Comparison of ENCODE assay signal across 8 mouse cellular contexts in the genomic region with DNA sequence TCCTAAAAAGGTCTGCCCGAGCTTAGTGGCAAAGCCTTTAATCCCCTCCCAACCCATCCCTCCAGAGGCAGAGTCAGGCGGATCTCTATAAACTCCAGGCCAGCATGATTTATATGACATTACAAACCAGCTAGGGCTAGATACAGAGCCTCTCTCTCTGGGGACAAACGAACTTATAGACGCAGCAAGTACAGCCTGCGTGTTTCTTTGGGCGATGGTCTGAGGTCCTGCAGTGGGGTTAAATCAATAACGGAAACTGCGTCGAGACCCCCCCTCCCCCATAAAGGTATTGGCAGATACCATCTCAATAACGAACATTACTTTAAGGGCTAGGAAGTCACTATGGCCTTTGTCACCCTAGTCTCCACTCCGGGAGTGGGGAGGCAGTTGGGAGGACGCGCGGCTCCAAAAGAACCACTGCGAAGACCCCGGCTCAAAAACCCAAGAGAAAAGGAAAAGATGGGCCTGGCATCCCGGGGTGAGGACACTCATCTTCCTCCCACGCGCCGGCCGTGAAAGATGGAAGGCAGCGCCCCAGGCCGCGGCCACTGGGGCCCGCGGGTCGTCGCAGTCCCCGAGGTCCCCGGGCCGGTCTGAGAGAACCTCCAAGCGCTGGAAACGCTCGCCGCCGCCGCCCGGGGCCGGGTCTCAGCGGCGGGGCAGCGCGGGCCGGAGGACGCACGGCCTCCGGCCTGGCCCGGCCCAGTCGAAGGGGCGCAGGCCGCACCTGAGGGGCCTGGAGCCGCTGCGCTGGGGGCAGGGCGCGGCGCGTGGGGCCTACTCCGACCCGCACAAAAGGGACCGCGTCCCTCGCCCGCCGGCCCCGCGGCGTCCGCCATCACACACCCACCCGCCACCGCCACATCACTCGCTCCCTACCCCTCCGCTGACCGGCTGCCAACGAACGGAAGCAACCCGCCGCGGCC. TPM values are rescaled to one million over a fixed set of nuclear protein-coding genes. Genes with fewer than 3 reads are reported as not detected.
A peak's percentile ranks its signal among the peaks of the same experiment; 100 is the strongest.
DNase-seq lines count a peak whose midpoint lies in the region; ATAC-seq lines count a peak whose summit lies in the region.

No protein-coding gene starts in this region.

- peak overlapping the region; percentile 97 for H3K9ac ChIP-seq in forebrain, embryonic 13.5 days
- H3K9ac ChIP-seq in stomach, embryonic 15.5 days = peak overlapping the region; percentile 99

- peaks cover 38% of the 10 kb centered on the region for H3K36me3 ChIP-seq in forebrain, embryonic 13.5 days (ENCODE audit: poor library complexity, severe bottlenecking)
- peaks cover 25% of the 10 kb centered on the region; the same call in 1 of the 2 replicates for H3K36me3 ChIP-seq in macrophage (ENCODE audit: inconsistent target)
- H3K36me3 ChIP-seq in stomach, embryonic 15.5 days = peaks cover 29% of the 10 kb centered on the region

- WGBS in forebrain, embryonic 13.5 days = 1% methylated on average over 57 of the region's 78 CpGs
- WGBS in macrophage (ENCODE audit: missing documents) = 1% methylated on average over 73 of the region's 78 CpGs
- under 1% methylated on average over 75 of the region's 78 CpGs for WGBS in stomach, embryonic 15.5 days

- H3K27me3 ChIP-seq in forebrain, embryonic 13.5 days = no peaks in the 10 kb centered on the region
- H3K27me3 ChIP-seq in stomach, embryonic 15.5 days (replicated peaks) = no peaks in the 10 kb centered on the region

- DNase-seq in adrenal gland, postnatal 10 days = peak; percentile 14
- DNase-seq in adrenal gland, adult 18-20 months (ENCODE audit: low spot score in 2 of 2) = no peak
- DNase-seq in thymus, adult 18-20 months = peak; percentile 29 to 30
- no peak for DNase-seq in thymus, postnatal 4 days
- DNase-seq in layer of hippocampus, adult 18-20 months (ENCODE audit: low spot score in 2 of 2) = peak; percentile 4 to 37

- H3K27ac ChIP-seq in forebrain, embryonic 13.5 days = peak overlapping the region; percentile 94
- H3K27ac ChIP-seq in macrophage = peak overlapping the region; percentile 33
- peak overlapping the region; percentile 97 for H3K27ac ChIP-seq in stomach, embryonic 15.5 days

- H3K4me2 ChIP-seq in forebrain, embryonic 13.5 days = peak overlapping the region; percentile 64
- peak overlapping the region; percentile 62 for H3K4me2 ChIP-seq in stomach, embryonic 15.5 days

- peaks cover 23% of the 10 kb centered on the region for H3K4me1 ChIP-seq in forebrain, embryonic 13.5 days
- no peaks in the 10 kb centered on the region for H3K4me1 ChIP-seq in stomach, embryonic 15.5 days

- peak; percentile 82 for ATAC-seq in forebrain, embryonic 13.5 days
- peak; percentile 77 for ATAC-seq in stomach, embryonic 15.5 days (ENCODE audit: insufficient read depth, low FRiP score, low read depth)

- no peaks in the 10 kb centered on the region for H3K9me3 ChIP-seq in forebrain, embryonic 13.5 days (replicated peaks)
- H3K9me3 ChIP-seq in stomach, embryonic 15.5 days = no peaks in the 10 kb centered on the region

- peak overlapping the region; percentile 97 for H3K4me3 ChIP-seq in forebrain, embryonic 13.5 days
- peak overlapping the region; percentile 68 for H3K4me3 ChIP-seq in macrophage (ENCODE audit: inconsistent target)
- peak overlapping the region; percentile 98 for H3K4me3 ChIP-seq in stomach, embryonic 15.5 days (replicated peaks)

- peaks cover 51% of the 10 kb centered on the region for H3K79me2 ChIP-seq in macrophage (ENCODE audit: inconsistent target)

RNA-seq across cellular contexts. Expression of a gene that starts 0.6 kb away (rescaled TPM):
- total RNA-seq in adrenal gland, postnatal 10 days (2021) = 10 to 100 TPM; 67.4 to 75.2 TPM
- 10 to 100 TPM; 65.6 to 89.6 TPM for total RNA-seq in adrenal gland, adult 18-20 months (2021)
- polyA plus RNA-seq in forebrain, embryonic 13.5 days (2015; fragmentation: Nextera tagmentation; extraction: Ambion mirVana) = 145 and 146 TPM in 2 replicates
- 10 to 100 TPM; 54.4 to 56.6 TPM for total RNA-seq in layer of hippocampus, adult 18-20 months (2021)
- 100 to 1,000 TPM; 147 to 471 (median 317) TPM for total RNA-seq in macrophage (2018; cell fraction: chromatin; rRNA removed)
- 10 to 100 TPM; 32.1 to 52.9 (median 41.6) TPM for total RNA-seq in macrophage (2018; cell fraction: cytosol; rRNA removed)
- 100 to 1,000 TPM in 17 of 26 experiments, 10 to 100 TPM in 9; 62.5 to 247 (median 116) TPM for total RNA-seq in macrophage (2018; cell fraction: nucleus; rRNA removed)
- polyA plus RNA-seq in macrophage (2018) = 44.5 to 72.7 TPM (median 52.5 TPM) in 3 replicates
- polyA plus RNA-seq in stomach, embryonic 15.5 days (2015; fragmentation: Nextera tagmentation; extraction: Ambion mirVana) = 100 and 115 TPM in 2 replicates

Comparison
In these comparisons a context has a peak if more than half of its experiments do, and no peak if none do; other contexts are left out.
1. DNase-seq: peak in adrenal gland, postnatal 10 days (single experiment), thymus, adult 18-20 months (2 of 2) and layer of hippocampus, adult 18-20 months (2 of 2); none in adrenal gland, adult 18-20 months (0 of 2) and thymus, postnatal 4 days (single experiment).
2. H3K27ac ChIP-seq: peak in every context shown above with its lines; median percentile 97 in stomach, embryonic 15.5 days; 94 in forebrain, embryonic 13.5 days; 33 in macrophage.
3. Peak in every context shown above with its lines, with median percentiles within 50 percentile points of each other: H3K4me3 ChIP-seq.